Mouse (Mus musculus) cerebellum, adult 2 months (tissue): Measurements from ENCODE around the gene Heph. TPM values are rescaled to one million over a fixed set of nuclear protein-coding genes. Genes with fewer than 3 reads are reported as not detected.
"Not testable (repeated sequence)": the region's sequence is repeated elsewhere in the genome, so short reads cannot be mapped to it uniquely, and the experiment has no call there.

Source experiments
- DNase-seq, 2 experiments: peaks; one replicate each; pipeline ENCODE4 v3.0.0; 2021
- H3K27ac ChIP-seq: fragments of 200-500 bp; 2 replicates; pipeline ENCODE4 v1.5.1; 2012; ENCODE audit warnings: low read length, control low read depth, inconsistent platforms; ENCODE audit not compliant: insufficient read depth
- H3K27me3 ChIP-seq: fragments of 200-500 bp; 2 replicates; pipeline ENCODE4 v1.6.1; 2012; ENCODE audit warnings: inconsistent platforms, mild to moderate bottlenecking, low read length, moderate library complexity; ENCODE audit not compliant: control insufficient read depth, insufficient read depth
- H3K4me1 ChIP-seq: fragments of 200-500 bp; 2 replicates; pipeline ENCODE4 v1.6.1; 2011; ENCODE audit warnings: low read length; ENCODE audit not compliant: control insufficient read depth, insufficient read depth
- H3K4me3 ChIP-seq: fragments of 200-500 bp; replicated peaks from 2 replicates; pipeline ENCODE3; 2011; ENCODE audit warnings: mild to moderate bottlenecking, low read depth, low read length, control low read depth; ENCODE audit not compliant: insufficient read depth
- CTCF ChIP-seq: fragments of 200-500 bp; IDR thresholded peaks from 2 replicates; pipeline ENCODE4 v1.5.1; 2011; ENCODE audit warnings: low read depth, mild to moderate bottlenecking, control low read depth, low read length, moderate library complexity, borderline replicate concordance; ENCODE audit not compliant: insufficient read depth
- POLR2A ChIP-seq: fragments of 200-500 bp; IDR thresholded peaks from 2 replicates; pipeline ENCODE4 v1.6.1; 2011; ENCODE audit warnings: low read length, control low read depth, borderline replicate concordance; ENCODE audit not compliant: insufficient read depth
- WGBS: fragments of 180-500 bp; shearing (Covaris S2); methylation state at CpG from one replicate; pipeline ENCODE4 v1.1.7; 2018; 5-methylcytosine and 5-hydroxymethylcytosine counted together
- polyA plus RNA-seq: library from polyadenylated mRNA; depleted of rRNA; stranded (reverse); fragments of >200 nt; gene quantifications from 2 replicates; pipeline ENCODE4 v1.2.3, GENCODE M21; 2012; rRNA removed

Gene Heph
- polyA plus RNA-seq = 3.7 and 3.9 TPM in 2 replicates

DNA sequence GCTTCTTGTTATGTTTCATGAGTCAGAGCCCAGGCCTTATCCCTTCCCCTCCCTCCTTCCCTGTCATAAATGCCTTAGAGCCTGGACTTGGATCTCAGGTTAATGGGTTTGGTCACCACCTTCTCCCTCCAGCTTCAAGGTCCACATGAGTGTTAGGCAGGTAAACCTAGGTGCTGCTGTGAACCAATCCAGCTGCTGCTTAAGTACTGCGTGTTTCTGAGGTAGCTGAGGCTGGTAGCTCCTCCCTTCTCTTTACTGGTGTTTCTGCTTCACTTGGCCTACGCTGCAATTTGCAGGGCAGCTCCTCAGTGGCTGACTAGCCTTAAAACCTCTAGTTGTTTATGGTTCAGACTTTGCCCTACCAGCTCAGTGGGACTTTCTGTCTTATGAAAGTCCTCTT is at the start of gene Heph:
Heph (plus strand) TSS at position 211 of the 400 bp plus-strand sequence.
- TF ChIP-seq POLR2A (no peak), CTCF (no peak)
- no peaks in the 10 kb centered on the region for H3K27me3 ChIP-seq
- no peak within 1 kb of the TSS for H3K4me3 ChIP-seq
- no peaks in the 10 kb centered on the region for H3K4me1 ChIP-seq
- 46% methylated on average over 2 of the region's 2 CpGs for WGBS
- DNase-seq = no peak
- no peak within 1 kb of the TSS for H3K27ac ChIP-seq

DNA sequence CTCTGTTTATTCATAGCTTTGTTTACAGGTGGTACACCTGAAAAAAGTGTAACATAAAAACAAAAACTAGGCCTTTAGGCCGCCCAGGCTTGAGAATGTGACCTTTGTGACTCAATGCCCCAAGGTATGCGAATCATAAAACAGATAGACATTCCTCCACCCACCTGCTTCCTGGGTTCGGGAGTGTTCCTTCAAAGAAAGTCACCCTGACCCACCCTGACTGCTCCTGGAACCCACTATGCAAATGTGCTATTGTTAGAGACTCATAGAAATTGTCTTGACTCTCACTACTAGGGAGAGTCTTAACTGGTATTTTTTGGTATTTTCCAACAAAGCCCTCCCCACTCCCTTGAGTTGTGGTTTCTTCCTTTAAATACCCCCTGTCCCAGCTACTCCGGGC is 39.8 kb upstream of the Heph start:
- not testable (repeated sequence) for DNase-seq, H3K4me3 ChIP-seq, H3K27ac ChIP-seq, H3K27me3 ChIP-seq, H3K4me1 ChIP-seq
- 77% methylated on average over 4 of the region's 4 CpGs for WGBS

DNA sequence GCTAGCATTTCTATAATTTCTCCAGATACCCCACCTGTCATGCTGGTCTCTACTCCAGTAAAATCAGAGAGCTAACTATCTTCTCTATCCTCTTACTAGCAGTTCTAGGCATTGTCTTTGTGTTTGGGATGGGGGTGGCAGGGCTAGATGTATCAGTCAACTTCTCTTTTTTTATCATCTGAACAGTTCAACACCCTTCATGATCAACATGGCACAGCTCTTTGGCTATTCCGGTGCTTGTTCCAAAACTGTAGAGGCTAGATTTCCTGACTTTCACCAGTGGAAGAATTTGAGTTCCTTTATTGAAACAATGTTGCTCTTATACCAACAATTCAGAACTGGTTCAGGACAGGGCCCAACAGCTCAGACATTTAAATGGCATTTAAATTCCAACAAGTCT is 38.2 kb upstream of the Heph start:
- no peak overlapping the region for H3K4me3 ChIP-seq
- no peak overlapping the region for H3K27ac ChIP-seq
- no peak for DNase-seq
- H3K27me3 ChIP-seq = no peaks in the 10 kb centered on the region
- no peaks in the 10 kb centered on the region for H3K4me1 ChIP-seq
- WGBS = 96% methylated on average over 1 of the region's 1 CpGs
- TF ChIP-seq CTCF = no peak
- TF ChIP-seq POLR2A = no peak

DNA sequence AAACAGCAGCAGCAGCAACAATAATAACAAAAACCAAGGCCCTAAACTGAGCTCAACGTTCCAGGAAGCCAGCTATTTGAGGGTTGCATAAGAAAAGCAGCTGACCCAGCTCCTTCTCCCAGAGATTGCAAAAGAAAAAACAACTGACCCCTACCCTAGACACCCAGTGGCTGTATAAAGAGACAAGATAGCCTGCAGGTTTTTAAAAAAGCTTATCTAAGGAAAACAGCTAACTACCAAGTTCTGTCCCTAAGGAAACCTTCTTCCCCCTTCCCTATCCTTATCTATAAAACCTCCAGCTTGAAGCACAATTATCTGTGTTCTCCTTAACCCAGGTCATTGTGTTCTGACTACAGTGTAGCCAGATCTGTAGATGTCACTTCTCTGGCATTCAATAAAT is 37.4 kb upstream of the Heph start:
- Histone ChIP-seq H3K27me3 (no peaks in the 10 kb centered on the region), H3K27ac (no peak overlapping the region), H3K4me1 (no peaks in the 10 kb centered on the region), H3K4me3 (no peak overlapping the region)
- 64% methylated on average over 1 of the region's 1 CpGs for WGBS
- no peak for TF ChIP-seq POLR2A
- TF ChIP-seq CTCF = no peak
- DNase-seq = no peak

DNA sequence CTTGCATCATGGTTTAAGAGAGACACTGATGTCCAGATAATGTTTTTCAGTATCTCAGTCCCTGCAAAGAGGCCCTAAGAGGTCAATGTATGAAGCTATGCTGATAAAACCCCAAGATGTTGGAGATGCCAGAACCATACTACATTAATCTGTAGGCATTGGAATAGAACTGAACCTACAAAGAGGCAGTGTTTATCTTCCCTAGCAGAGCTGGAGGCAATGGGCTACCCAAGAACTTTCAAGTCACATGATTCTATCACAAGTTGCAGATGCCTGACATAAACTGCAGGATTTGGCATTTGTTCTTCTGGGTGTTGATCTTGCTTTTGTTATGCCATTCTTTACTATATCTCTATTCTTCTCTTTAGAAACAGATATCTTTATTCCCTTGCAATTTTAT is 35.8 kb upstream of the Heph start:
- H3K4me3 ChIP-seq = no peak overlapping the region
- no peaks in the 10 kb centered on the region for H3K27me3 ChIP-seq
- H3K4me1 ChIP-seq = no peaks in the 10 kb centered on the region
- H3K27ac ChIP-seq = no peak overlapping the region
- no peak for DNase-seq
- no peak for TF ChIP-seq CTCF
- TF ChIP-seq POLR2A = no peak

DNA sequence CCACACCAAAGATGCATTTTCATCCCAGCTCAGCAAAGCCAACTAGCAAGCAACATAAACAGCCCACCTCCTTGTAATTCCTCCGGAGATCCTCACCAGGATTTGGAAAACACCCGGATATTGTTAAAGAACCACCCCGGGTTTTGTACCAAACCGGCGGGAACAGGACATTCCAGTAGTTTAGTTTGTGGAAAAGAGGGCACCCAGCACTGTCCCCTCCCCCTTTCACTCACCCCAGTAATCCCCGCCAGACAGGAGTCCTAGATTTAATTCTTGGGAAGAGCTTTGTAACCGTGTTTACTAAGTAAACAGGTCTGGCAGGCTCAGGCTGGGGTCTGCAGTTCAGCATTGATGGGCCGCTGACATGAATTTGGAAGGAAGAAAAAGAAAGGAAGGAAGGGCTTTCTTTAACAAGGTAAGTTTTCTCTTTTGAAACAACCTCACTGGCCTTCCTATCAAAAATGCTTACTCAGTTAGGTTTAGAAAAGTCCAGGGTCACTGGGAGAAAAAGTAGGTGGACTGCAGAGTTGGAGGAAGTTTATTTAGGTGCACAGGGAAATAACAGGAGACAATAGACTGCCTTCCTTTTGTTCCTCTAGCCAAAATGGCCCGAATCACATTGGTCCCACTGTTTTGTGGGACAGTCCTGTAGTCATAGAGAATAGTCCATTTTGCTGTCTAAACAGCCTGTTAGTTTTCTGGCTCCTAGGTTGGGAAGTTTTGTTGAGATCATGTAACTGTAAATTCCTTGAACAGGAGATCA is 1.2 kb downstream of the Heph start, which contains the start of gene Hsf3:
Hsf3 (minus strand) TSS at position 94 of the 763 bp plus-strand sequence.
- Histone ChIP-seq H3K4me3 (no peak within 1 kb of the TSS), H3K27ac (no peak within 1 kb of the TSS), H3K27me3 (no peaks in the 10 kb centered on the region), H3K4me1 (no peaks in the 10 kb centered on the region)
- DNase-seq = no peak
- 9% methylated on average over 9 of the region's 9 CpGs for WGBS
- TF ChIP-seq CTCF (no peak), POLR2A (no peak)

DNA sequence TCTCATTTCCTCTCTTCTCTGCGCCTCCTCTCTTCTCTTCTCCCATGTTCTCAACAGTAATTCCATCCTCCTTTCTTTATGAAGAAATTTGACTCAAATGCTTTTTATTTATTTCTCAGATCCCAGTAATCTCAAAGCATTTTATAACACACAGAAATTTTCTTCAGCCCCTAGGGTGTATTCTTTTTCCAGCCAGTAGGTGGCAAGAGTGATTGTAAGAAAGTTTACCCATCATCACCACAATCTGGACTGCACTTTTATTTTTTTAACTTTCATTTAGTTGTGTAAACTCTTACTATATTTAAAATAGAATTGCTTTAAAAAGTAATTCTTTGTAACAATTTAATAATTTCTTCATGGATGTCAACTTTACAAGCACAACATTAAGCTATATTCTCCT is 46.4 kb downstream of the Heph start:
- H3K27ac ChIP-seq = no peak overlapping the region
- H3K27me3 ChIP-seq = no peaks in the 10 kb centered on the region
- DNase-seq = no peak
- H3K4me3 ChIP-seq = no peak overlapping the region
- no peak for TF ChIP-seq CTCF
- no peak for TF ChIP-seq POLR2A
- WGBS = 65% methylated on average over 1 of the region's 1 CpGs
- H3K4me1 ChIP-seq = no peaks in the 10 kb centered on the region

Other genes with a start within 250 kb of the Heph start
- gene Vsig4, start 161.9 kb upstream of the Heph start, polyA plus RNA-seq = not detected in 2 replicates
- gene Hsf3, start 935 bp downstream of the Heph start, polyA plus RNA-seq = 0.08 TPM in 1 of 2 replicates, not detected in the other